Mouse (Mus musculus) cerebellum, postnatal 25 days (tissue): ENCODE measurements around the gene Bsg.
"Not testable (repeated sequence)": the region's sequence is repeated elsewhere in the genome, so short reads cannot be mapped to it uniquely, and the experiment has no call there.

ENCODE experiments used
- DNase-seq, 2 experiments: peaks; one replicate each; pipeline ENCODE4 v3.0.0; 2021; ENCODE audit warnings: mixed read lengths in 2 of 2

Bsg gene

GRCm38 (mm10) chr10:79736706-79737105 lies 32.4 kb downstream of the Bsg start:
- DNase-seq: peak in 1 of 2 experiments; percentile 70

- peak; percentile 55 to 75 for DNase-seq
Measured at GRCm38 (mm10) chr10:79738259-79738658, 34.0 kb downstream of the Bsg start.

DNA sequence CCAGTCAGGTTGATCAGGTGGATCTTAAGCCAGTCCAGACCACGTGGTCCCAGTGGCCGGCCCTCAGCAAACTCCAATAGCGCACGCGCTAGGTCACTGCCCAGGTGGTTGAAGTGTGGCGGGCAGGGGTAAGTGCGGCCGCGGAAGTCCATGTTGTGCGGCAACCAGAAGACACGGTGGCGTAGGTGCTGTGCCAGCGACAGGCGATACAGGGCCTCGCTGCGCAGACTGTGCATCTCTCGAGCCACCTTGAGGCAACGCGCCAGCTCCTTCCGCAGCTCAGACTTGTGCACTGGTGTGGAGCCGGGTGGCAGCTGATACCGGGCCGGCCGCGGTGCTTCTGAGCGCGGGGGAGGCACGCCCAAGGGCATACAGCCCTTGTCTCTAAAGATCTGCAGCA lies 34.9 kb downstream of the Bsg start:
- peak in 1 of 2 experiments; percentile 34 for DNase-seq

- DNase-seq: peak in 1 of 2 experiments; percentile 32
Measured at GRCm38 (mm10) chr10:79740863-79741262, 36.6 kb downstream of the Bsg start.

DNA sequence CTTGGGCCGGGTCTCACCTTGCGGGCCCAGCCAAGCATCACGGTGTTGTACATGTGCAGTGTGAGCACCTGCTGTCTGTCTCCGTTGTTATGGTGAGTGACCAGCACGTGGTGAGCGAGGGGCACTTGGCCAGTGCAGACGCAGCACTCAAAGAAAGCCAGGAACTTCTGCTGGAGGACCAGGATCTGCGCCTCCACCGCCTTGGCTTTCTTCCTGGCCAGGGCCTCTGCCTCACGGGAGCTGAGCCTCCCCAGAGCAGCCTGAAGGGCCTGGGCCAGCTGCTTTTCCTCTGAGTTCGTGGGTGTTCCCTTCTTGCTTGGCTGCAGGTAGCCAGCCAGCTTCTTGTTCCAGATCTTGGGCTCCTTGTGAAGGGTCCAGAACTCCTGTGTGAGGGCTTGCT lies 38.9 kb downstream of the Bsg start:
- DNase-seq: peak in 1 of 2 experiments; percentile 61

DNA sequence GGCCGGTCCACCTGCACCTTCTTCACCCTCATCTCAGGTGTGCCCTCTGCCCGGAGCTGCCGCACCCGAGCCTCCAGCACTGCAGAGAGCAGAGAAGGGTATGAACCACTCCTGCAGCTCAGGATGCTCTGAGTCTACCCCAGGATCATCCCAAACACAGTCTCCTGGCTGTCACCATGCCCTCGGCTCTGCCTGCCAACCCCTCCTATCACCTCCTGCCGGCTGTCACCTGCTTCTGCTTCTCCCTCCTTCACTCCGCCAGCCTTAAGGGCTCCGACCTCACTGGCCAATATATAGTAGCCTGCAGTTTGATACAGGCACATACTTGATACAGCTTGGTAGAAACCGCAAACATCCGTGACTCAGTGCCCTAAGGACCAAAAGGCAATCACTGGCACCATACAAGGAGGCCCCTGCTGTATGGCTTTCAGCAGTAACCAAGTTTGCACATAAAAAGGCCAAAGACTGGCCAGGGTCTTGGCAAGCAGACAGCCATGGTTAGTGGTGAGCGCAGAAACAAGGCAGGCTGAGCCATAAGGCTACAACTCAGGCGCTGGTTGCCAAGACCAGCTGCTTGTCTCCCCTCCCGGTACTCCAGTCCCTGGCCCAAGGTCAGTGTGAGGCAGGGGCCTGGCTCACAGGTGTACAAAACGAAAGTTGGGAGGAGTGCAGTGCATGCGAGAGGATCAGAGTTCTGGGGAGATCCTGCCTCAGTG lies 39.5 kb downstream of the Bsg start:
- DNase-seq: peak; percentile 75 to 77

DNA sequence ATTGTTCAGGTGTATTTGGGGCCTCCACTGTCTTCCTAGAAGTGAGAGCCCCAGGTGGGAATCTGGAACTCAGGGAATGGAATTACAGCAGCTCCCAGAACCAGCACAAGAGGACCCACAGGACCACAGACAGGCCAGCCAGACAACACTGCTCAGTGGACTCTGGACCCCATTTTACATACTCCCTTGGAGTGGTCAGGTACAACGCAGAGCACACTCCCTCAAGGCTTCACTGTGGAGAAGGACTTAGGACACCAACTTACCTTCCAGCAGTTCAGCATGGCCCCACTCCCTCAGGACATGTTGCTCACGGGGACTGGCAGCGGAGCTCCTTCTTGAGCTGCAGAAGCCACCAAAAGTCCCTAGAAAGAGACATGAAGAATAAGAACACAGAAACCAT lies 41.1 kb downstream of the Bsg start:
- DNase-seq: no peak

DNA sequence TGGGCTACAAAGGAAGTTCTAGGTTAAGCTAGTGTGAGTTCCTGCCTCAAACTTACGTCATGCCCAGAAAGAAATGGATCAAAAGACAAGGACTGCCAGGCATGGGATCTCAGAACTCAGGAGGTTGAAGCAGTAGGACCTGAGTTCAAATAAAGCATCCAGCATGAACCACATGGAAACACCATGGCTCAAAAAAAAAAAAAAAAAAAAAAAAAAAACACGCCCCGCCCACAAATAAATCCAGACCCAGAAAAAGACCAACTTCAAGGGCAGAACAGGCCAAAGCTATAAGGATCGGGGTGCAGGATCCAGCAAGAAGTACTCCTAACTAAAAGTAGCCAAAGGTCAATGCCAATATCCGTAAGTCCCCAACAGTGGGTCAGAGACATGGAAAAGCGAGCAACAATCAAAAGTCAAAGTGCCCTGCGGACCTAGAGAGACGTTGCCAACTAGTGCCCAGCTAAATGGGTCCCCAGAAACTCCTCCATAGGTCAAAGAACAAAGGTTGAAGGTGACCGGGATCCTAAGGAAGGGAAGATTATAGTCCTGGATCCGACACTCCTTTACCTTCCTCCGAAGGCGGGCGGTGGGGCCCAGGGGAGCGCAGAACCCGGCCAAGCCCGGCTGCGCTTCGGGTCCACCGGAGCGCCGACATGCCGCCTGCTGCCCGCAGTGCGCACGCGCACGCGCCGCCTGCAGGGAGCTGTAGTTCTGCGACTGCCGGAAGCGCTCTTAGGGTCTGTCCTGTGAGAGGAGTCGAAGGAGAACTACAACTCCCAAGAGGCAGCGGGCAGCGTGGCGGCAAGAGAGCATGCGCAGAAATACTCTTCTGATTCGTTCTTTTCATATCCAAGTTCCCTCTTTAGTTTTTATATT lies 41.8 kb downstream of the Bsg start, which contains the start of gene Polrmt:
Gene Polrmt, minus strand, starts transcription at position 684 of the 876 bp plus-strand sequence.
- DNase-seq: peak; percentile 95 to 97

DNA sequence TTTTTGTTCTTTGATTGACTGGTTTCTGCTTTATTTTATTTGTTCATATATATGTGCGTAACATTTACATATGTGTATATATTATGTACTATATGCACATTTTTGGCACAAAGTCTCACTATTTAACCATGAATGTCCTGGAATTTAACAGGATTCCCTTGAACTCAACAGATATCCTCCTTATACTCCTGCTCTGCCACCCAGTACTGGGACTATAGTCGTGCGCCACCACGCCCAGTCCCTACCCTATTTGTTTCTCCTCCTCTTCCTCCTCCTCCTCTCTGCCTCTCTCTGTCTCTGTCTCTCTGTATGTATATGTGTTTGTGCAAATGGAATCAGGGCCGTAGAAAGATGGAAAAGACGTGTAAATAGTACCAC lies 42.5 kb downstream of the Bsg start:
- no peak for DNase-seq

GRCm38 (mm10) chr10:79748496-79748895 lies 44.2 kb downstream of the Bsg start:
- no peak for DNase-seq

DNA sequence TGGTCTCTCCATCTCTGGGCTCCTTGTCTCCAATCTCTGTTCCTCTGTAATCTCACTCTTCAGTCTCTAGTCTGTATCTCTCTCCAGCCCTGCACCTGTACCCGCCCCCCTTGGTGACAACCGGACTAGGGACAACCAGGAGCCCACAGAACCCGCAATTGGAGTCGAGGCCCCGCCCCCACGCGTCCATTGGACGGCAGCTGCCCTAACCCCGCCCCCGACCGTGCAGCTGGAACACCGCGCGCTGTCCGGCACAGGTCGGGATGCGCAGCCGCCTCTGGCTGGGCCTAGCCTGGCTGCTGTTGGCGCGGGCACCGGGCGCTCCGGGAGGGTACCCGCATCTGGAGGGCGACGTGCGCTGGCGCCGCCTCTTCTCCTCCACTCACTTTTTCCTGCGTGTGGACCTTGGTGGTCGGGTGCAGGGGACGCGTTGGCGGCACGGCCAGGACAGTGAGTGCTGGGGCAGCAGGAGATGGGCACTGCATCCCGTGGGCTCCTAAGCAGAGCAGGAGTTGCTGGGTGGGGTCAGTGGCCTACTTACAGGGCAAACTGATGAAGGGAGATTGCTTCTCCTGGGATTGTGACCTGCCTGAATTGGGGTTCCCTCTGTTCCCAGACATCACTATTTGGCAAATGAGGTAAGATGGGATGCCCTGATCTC lies 50.7 kb downstream of the Bsg start, which contains the start of gene Fgf22:
Gene Fgf22, plus strand, starts transcription at position 221 of the 661 bp plus-strand sequence.
- peak; percentile 70 to 86 for DNase-seq

DNA sequence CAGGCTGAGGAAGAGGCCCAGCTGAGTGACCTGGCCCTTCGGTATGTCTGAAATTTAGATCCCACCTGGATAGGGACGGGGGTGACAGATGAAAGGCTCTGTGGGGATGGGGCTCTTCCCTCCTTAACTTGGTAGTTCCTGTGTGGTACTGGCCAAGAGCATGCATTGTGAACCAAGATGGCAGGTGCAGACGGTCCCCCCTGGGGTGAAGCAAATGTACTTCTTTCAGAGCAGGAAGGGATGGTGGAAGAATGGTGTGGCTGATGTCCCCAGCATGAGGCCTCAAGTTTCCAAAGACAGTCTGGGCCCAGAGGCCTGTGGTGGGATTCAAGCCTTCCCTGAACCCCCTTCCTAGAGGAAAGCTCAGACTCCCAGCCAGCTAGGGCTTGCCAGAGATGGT lies 51.6 kb downstream of the Bsg start:
- DNase-seq: peak in 1 of 2 experiments; percentile 58

DNA sequence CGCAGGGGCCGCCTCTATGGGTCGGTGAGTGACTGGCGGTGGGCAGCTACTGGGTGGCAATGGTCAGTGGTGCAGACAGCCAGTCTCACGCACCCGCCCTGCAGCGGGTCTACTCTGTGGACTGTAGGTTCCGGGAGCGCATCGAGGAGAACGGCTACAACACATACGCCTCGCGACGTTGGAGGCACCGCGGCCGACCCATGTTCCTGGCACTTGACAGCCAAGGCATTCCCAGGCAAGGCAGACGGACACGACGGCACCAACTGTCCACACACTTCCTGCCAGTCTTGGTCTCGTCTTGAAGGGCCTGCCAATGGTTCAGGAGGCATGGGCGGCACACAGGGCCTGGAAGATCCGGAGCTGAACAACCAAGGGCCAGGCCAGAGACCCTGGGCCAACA lies 52.4 kb downstream of the Bsg start:
- DNase-seq: no peak

DNA sequence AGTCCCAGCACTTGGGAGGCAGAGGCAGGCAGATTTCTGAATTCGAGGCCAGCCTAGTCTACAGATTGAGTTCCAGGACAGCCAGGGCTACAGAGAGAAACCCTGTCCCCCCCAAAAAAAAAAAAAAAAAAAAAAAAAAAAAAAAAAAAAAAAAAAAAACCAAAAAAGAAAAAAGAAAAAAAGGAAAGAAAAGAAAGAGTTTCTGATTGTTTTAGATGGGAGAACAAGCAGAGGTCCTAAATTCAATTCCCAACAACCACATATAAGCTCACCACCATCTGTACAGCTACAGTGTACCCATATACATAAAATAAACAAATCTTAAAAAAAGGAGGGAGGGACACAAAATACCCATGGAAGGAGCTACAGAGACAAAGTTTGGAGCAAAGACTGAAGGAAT lies 55.4 kb downstream of the Bsg start:
- not testable (repeated sequence) for DNase-seq

DNA sequence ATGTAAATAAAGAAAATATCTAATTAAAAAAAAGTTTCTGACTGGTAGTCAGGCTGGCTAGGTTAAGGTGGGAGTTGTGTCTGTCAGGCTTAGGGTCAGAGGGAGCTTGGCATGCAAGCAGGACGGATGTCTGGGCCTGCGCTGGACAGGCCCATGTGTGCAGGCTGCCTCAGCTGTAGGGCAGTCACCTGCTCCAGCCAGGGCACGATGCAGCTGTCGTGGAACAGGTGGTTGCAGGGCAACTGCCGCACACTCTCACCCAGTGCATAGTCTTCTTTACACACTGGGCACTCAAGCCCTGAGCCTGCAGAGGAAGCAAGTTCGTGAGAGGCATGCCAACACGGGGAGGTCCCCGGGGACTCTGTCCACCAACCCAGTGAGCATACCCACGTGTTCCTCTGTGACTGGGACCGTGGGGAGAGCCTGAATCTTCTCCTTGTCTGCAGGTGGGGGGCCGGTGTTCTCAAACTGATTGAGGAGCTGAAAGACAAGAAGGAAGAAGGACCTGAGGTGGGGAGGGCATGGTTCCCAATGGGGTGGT lies 56.4 kb downstream of the Bsg start:
- no peak for DNase-seq
